Mouse (Mus musculus) small intestine, adult 2 months (tissue): ENCODE data around the gene Inafm1.
"Not testable (repeated sequence)": the region's sequence is repeated elsewhere in the genome, so short reads cannot be mapped to it uniquely, and the experiment has no call there.

Experiments used
- CTCF ChIP-seq: fragments of 200-500 bp; IDR thresholded peaks from 2 replicates; pipeline ENCODE4 v1.5.1; 2012; ENCODE audit warnings: low read depth, mild to moderate bottlenecking, control low read depth, inconsistent platforms, low read length, moderate library complexity, mixed read lengths; ENCODE audit not compliant: insufficient replicate concordance, insufficient read length; ENCODE audit errors: extremely low read depth
- POLR2A ChIP-seq: fragments of 200-500 bp; IDR thresholded peaks from 2 replicates; pipeline ENCODE4 v1.6.1; 2012; ENCODE audit warnings: low read depth, mild to moderate bottlenecking, control low read depth, inconsistent platforms, low read length, moderate library complexity

GRCm38 (mm10) chr7:16255963-16256362 lies 17.5 kb downstream of the Inafm1 start:
- TF ChIP-seq POLR2A, CTCF: not testable (repeated sequence)
